In the genomic region with DNA sequence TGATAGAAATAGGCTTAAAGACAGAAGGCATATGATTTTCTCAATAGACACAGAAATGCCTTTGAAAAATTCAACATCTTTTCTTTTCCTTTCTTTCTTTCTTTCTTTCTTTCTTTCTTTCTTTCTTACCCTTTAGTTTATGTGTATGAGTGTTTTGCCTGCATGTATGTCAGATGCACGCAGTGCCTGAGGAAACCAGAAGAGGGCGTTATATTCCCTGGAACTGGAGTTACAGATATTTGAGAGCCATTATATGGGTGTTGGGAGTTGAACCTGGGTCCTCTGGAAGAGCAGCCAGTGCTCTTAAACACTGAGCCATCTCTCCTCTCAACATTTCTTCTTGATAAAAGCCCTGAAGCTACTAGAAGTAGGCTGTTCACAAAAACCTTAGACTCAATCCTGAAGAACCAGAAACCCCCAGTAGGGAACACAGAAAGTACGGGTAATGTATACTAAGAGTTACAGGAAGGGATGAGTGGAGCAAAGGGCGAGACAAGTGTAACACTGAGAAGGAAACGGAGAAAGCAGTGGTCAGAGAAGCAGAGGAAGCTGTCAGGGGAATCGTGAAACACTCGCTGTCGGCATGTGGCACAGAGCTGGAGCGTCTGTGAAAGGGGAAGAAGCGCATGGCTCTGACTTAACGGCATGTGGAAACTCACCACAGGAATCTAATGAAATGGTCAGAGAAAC, we compare ENCODE assay signal across 20 mouse cellular contexts.
DNase-seq lines count a peak whose midpoint lies in the region; ATAC-seq lines count a peak whose summit lies in the region.
"Had no signal": no experiment of that assay in that cellular context is flagged by ENCODE, and none has a peak within 500 bp of the region (broad histone marks: within the 10 kb centered on the region; RNA-seq: fewer than 3 reads in every experiment).

No protein-coding gene starts in this region.

- peaks cover 17% of the 10 kb centered on the region for H3K4me1 ChIP-seq in midbrain, embryonic 10.5 days
- H3K4me1 ChIP-seq in midbrain, embryonic 15.5 days: peaks cover 6% of the 10 kb centered on the region; the same call in 1 of the 2 replicates
- H3K4me1 ChIP-seq in lung, embryonic 15.5 days: no peaks in the 10 kb centered on the region
- H3K4me1 ChIP-seq in forebrain, embryonic 12.5 days: no peaks in the 10 kb centered on the region
- H3K4me1 ChIP-seq: heart, embryonic 15.5 days; limb, embryonic 15.5 days; megakaryocyte, embryonic 14.5 days had no signal

- WGBS in midbrain, embryonic 10.5 days: 74% methylated on average over 11 of the region's 11 CpGs
- WGBS in midbrain, embryonic 15.5 days: 76% methylated on average over 11 of the region's 11 CpGs
- 34% methylated on average over 11 of the region's 11 CpGs for WGBS in lung, embryonic 15.5 days
- 78% methylated on average over 11 of the region's 11 CpGs for WGBS in forebrain, embryonic 12.5 days

- intact Hi-C loops in heart, postnatal 10 days (cut with DNase I): no loop called here

- peaks cover 22% of the 10 kb centered on the region for H3K27me3 ChIP-seq in midbrain, embryonic 10.5 days (ENCODE audit: low read depth, poor library complexity, severe bottlenecking)
- no peaks in the 10 kb centered on the region for H3K27me3 ChIP-seq in midbrain, embryonic 15.5 days (replicated peaks)
- no peaks in the 10 kb centered on the region for H3K27me3 ChIP-seq in lung, embryonic 15.5 days
- H3K27me3 ChIP-seq in forebrain, embryonic 12.5 days: 0 out of 2 replicates have a peak, but pooled peaks cover 6% of the 10 kb centered on the region
- H3K27me3 ChIP-seq: heart, embryonic 15.5 days; hindbrain, embryonic 12.5 days; limb, embryonic 15.5 days; megakaryocyte, embryonic 14.5 days; neural tube, embryonic 13.5 days had no signal

- DNase-seq in midbrain, embryonic 10.5 days (ENCODE audit: low spot score): peak; percentile 10
- DNase-seq in R1 (ENCODE audit: low read depth, low spot score): peak; percentile 30
- DNase-seq in embryo, embryonic 10.5 days (ENCODE audit: low spot score): no peak
- DNase-seq in heart, postnatal 10 days: no peak
- DNase-seq: adrenal gland, postnatal 10 days; cerebellum, adult 11-12 months; heart, adult 18-20 months; kidney, adult 18-20 months; kidney, postnatal 25 days; layer of hippocampus, postnatal 36 days; right cerebral cortex, postnatal 4 days had no signal

- no peak for ATAC-seq in midbrain, embryonic 15.5 days (replicated peaks)
- peak; percentile 42; the same call in 1 of the 2 replicates for ATAC-seq in lung, embryonic 15.5 days (ENCODE audit: borderline replicate concordance, extremely low read depth, low FRiP score, low TSS enrichment)
- peak; percentile 99 for ATAC-seq in megakaryocyte, adult 5-6 weeks (ENCODE audit: poor library complexity, severe bottlenecking)
- ATAC-seq in forebrain, embryonic 12.5 days (ENCODE audit: low FRiP score): no peak

- no peaks in the 10 kb centered on the region for H3K9me3 ChIP-seq in midbrain, embryonic 10.5 days (replicated peaks)
- H3K9me3 ChIP-seq in midbrain, embryonic 15.5 days: no peaks in the 10 kb centered on the region
- H3K9me3 ChIP-seq in lung, embryonic 15.5 days: no peaks in the 10 kb centered on the region
- no peaks in the 10 kb centered on the region for H3K9me3 ChIP-seq in forebrain, embryonic 12.5 days
- H3K9me3 ChIP-seq: heart, embryonic 15.5 days; hindbrain, embryonic 12.5 days; limb, embryonic 15.5 days; neural tube, embryonic 13.5 days had no signal

- no peak overlapping the region for H3K4me3 ChIP-seq in midbrain, embryonic 10.5 days
- no peak overlapping the region for H3K4me3 ChIP-seq in midbrain, embryonic 15.5 days
- H3K4me3 ChIP-seq in lung, embryonic 15.5 days: no peak overlapping the region
- no peak overlapping the region for H3K4me3 ChIP-seq in forebrain, embryonic 12.5 days (replicated peaks)
- H3K4me3 ChIP-seq: heart, embryonic 15.5 days; hindbrain, embryonic 12.5 days; limb, embryonic 15.5 days; megakaryocyte, embryonic 14.5 days; neural tube, embryonic 13.5 days had no signal

- no peak overlapping the region for H3K4me2 ChIP-seq in midbrain, embryonic 15.5 days
- no peak overlapping the region for H3K4me2 ChIP-seq in lung, embryonic 15.5 days
- H3K4me2 ChIP-seq in forebrain, embryonic 12.5 days: no peak overlapping the region
- H3K4me2 ChIP-seq: heart, embryonic 15.5 days; hindbrain, embryonic 12.5 days; limb, embryonic 15.5 days; neural tube, embryonic 13.5 days had no signal

- no peaks in the 10 kb centered on the region for H3K36me3 ChIP-seq in midbrain, embryonic 10.5 days
- H3K36me3 ChIP-seq in midbrain, embryonic 15.5 days (replicated peaks): no peaks in the 10 kb centered on the region
- no peaks in the 10 kb centered on the region for H3K36me3 ChIP-seq in lung, embryonic 15.5 days
- H3K36me3 ChIP-seq in forebrain, embryonic 12.5 days (replicated peaks): no peaks in the 10 kb centered on the region
- H3K36me3 ChIP-seq: heart, embryonic 15.5 days; hindbrain, embryonic 12.5 days; limb, embryonic 15.5 days; neural tube, embryonic 13.5 days had no signal

- H3K27ac ChIP-seq in midbrain, embryonic 10.5 days (replicated peaks): no peak overlapping the region
- H3K27ac ChIP-seq in midbrain, embryonic 15.5 days: no peak overlapping the region
- H3K27ac ChIP-seq in lung, embryonic 15.5 days: no peak overlapping the region
- no peak overlapping the region for H3K27ac ChIP-seq in forebrain, embryonic 12.5 days
- H3K27ac ChIP-seq: heart, embryonic 15.5 days; hindbrain, embryonic 12.5 days; limb, embryonic 15.5 days; neural tube, embryonic 13.5 days had no signal

- H3K9ac ChIP-seq in midbrain, embryonic 15.5 days: no peak overlapping the region
- no peak overlapping the region for H3K9ac ChIP-seq in lung, embryonic 15.5 days
- H3K9ac ChIP-seq in forebrain, embryonic 12.5 days: no peak overlapping the region
- H3K9ac ChIP-seq: heart, embryonic 15.5 days; hindbrain, embryonic 12.5 days; limb, embryonic 15.5 days; neural tube, embryonic 13.5 days had no signal

Comparison
In these comparisons a context has a peak if more than half of its experiments do, and no peak if none do; other contexts are left out.
1. DNase-seq: peak in midbrain, embryonic 10.5 days (single experiment) and R1 (single experiment); none in embryo, embryonic 10.5 days (single experiment) and heart, postnatal 10 days (0 of 2).
2. ATAC-seq: peak in lung, embryonic 15.5 days (single experiment) and megakaryocyte, adult 5-6 weeks (single experiment); none in midbrain, embryonic 15.5 days (single experiment) and forebrain, embryonic 12.5 days (single experiment).